Mouse (Mus musculus): ENCODE results near the gene Rab3il1.

DNA sequence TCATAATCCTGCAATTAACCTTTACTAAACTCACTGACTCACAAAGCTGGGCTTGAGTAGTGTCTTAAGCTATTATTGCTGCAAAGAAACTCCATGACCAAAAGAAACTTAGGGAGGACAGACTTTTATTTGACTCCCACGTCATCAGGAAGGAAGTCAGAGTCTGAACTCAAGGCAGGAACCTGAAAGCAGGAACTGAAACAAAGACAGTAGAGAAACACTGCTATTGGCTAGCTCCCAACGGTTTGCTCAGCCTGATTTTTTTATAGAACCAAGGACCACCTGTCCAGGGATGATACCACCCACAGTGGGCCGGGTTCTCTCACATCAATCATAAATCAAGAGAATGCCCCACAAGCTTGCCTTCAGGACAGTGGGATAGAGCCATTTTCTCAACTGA, 49.1 kb upstream of the Rab3il1 start:
- TF ChIP-seq HCFC1 (IDR thresholded peaks at IDR 0.05; ENCODE audit: borderline replicate concordance, insufficient read depth, low read length) (no peak), ZC3H11A (IDR thresholded peaks at IDR 0.05; ENCODE audit: borderline replicate concordance, low read depth, low read length) (no peak), CHD2 (IDR thresholded peaks at IDR 0.05; ENCODE audit: low read depth, low read length) (no peak)
